Mouse (Mus musculus): ENCODE results near the gene Smg1. TPM values are rescaled to one million over a fixed set of nuclear protein-coding genes. Genes with fewer than 3 reads are reported as not detected.
"Not testable (repeated sequence)": the region's sequence is repeated elsewhere in the genome, so short reads cannot be mapped to it uniquely, and the experiment has no call there.

Gene Smg1
- polyA plus RNA-seq, 1 experiment from 2014 or later = 10.8 TPM

- Histone ChIP-seq H3K4me2 (ENCODE audit: low read depth, low read length) (no peak overlapping the region), H3K27ac (ENCODE audit: low read length) (no peak overlapping the region), H3K4me3 (ENCODE audit: low read length) (no peak overlapping the region), H3K4me1 (ENCODE audit: control insufficient read depth, insufficient read depth, low read length) (peaks cover 3% of the 10 kb centered on the region), H3K36me3 (ENCODE audit: control insufficient read depth, insufficient read depth, low read length) (peaks cover 18% of the 10 kb centered on the region), H3K27me3 (replicated peaks; ENCODE audit: control insufficient read depth, insufficient read depth, low read length) (no peaks in the 10 kb centered on the region), H3K9me3 (ENCODE audit: control insufficient read depth, low read length) (no peaks in the 10 kb centered on the region), H3K9ac (ENCODE audit: low read depth, low read length) (no peak overlapping the region)
- ATAC-seq = peak; percentile 65
- 78% methylated on average over 1 of the region's 1 CpGs for WGBS
These were observed 67.6 kb downstream of the Smg1 start for GRCm38 (mm10) chr7:118175821-118176355.

- H3K27ac ChIP-seq (ENCODE audit: low read length); H3K4me3 ChIP-seq (ENCODE audit: low read length); H3K27me3 ChIP-seq (replicated peaks; ENCODE audit: control insufficient read depth, insufficient read depth, low read length); H3K4me2 ChIP-seq (ENCODE audit: low read depth, low read length); H3K9ac ChIP-seq (ENCODE audit: low read depth, low read length); H3K9me3 ChIP-seq (ENCODE audit: control insufficient read depth, low read length); ATAC-seq; H3K4me1 ChIP-seq (ENCODE audit: control insufficient read depth, insufficient read depth, low read length): not testable (repeated sequence)
- 89% methylated on average over 2 of the region's 2 CpGs for WGBS
- peaks cover 14% of the 10 kb centered on the region; the same call in 1 of the 2 replicates for H3K36me3 ChIP-seq (ENCODE audit: control insufficient read depth, insufficient read depth, low read length)
These were observed 73.3 kb downstream of the Smg1 start for GRCm38 (mm10) chr7:118170125-118170524.

GRCm38 (mm10) chr7:118163006-118163405 lies 80.5 kb downstream of the Smg1 start:
- no peak for ATAC-seq

GRCm38 (mm10) chr7:118160121-118160520 lies 83.3 kb downstream of the Smg1 start:
- no peak overlapping the region for H3K4me2 ChIP-seq (ENCODE audit: low read depth, low read length)

More at GRCm38 (mm10) chr7:118163006-118163405, 80.5 kb downstream of the Smg1 start:
- H3K27me3 ChIP-seq (replicated peaks; ENCODE audit: control insufficient read depth, insufficient read depth, low read length) = no peaks in the 10 kb centered on the region
- H3K36me3 ChIP-seq (ENCODE audit: control insufficient read depth, insufficient read depth, low read length) = peaks cover 14% of the 10 kb centered on the region; the same call in 1 of the 2 replicates
- WGBS = 94% methylated on average over 8 of the region's 8 CpGs
- no peak overlapping the region for H3K27ac ChIP-seq (ENCODE audit: low read length)
- H3K9me3 ChIP-seq (ENCODE audit: control insufficient read depth, low read length) = no peaks in the 10 kb centered on the region
- no peak overlapping the region for H3K4me2 ChIP-seq (ENCODE audit: low read depth, low read length)
- no peaks in the 10 kb centered on the region for H3K4me1 ChIP-seq (ENCODE audit: control insufficient read depth, insufficient read depth, low read length)
- H3K9ac ChIP-seq (ENCODE audit: low read depth, low read length) = no peak overlapping the region
- H3K4me3 ChIP-seq (ENCODE audit: low read length) = no peak overlapping the region

GRCm38 (mm10) chr7:118156461-118156860 lies 87.0 kb downstream of the Smg1 start:
- WGBS = 92% methylated on average over 7 of the region's 7 CpGs
- no peak for ATAC-seq
- H3K36me3 ChIP-seq (ENCODE audit: control insufficient read depth, insufficient read depth, low read length) = peaks cover 21% of the 10 kb centered on the region

More at GRCm38 (mm10) chr7:118160121-118160520, 83.3 kb downstream of the Smg1 start:
- Histone ChIP-seq H3K27me3 (replicated peaks; ENCODE audit: control insufficient read depth, insufficient read depth, low read length) (no peaks in the 10 kb centered on the region), H3K9me3 (ENCODE audit: control insufficient read depth, low read length) (no peaks in the 10 kb centered on the region), H3K9ac (ENCODE audit: low read depth, low read length) (no peak overlapping the region), H3K27ac (ENCODE audit: low read length) (no peak overlapping the region), H3K4me1 (ENCODE audit: control insufficient read depth, insufficient read depth, low read length) (no peaks in the 10 kb centered on the region), H3K36me3 (ENCODE audit: control insufficient read depth, insufficient read depth, low read length) (peaks cover 11% of the 10 kb centered on the region), H3K4me3 (ENCODE audit: low read length) (no peak overlapping the region)
- no peak for ATAC-seq
- 91% methylated on average over 3 of the region's 3 CpGs for WGBS

GRCm38 (mm10) chr7:118154150-118154549 lies 89.3 kb downstream of the Smg1 start:
- 89% methylated on average over 6 of the region's 6 CpGs for WGBS
- peaks cover 18% of the 10 kb centered on the region for H3K36me3 ChIP-seq (ENCODE audit: control insufficient read depth, insufficient read depth, low read length)
- H3K27me3 ChIP-seq (replicated peaks; ENCODE audit: control insufficient read depth, insufficient read depth, low read length) = no peaks in the 10 kb centered on the region
- ATAC-seq = 0 out of 2 replicates have a peak, but pooled peaks have one; percentile 11
- peak overlapping the region; percentile 11; the same call in 1 of the 2 replicates for H3K27ac ChIP-seq (ENCODE audit: low read length)
- no peak overlapping the region for H3K4me2 ChIP-seq (ENCODE audit: low read depth, low read length)
- no peaks in the 10 kb centered on the region for H3K4me1 ChIP-seq (ENCODE audit: control insufficient read depth, insufficient read depth, low read length)
- no peak overlapping the region for H3K4me3 ChIP-seq (ENCODE audit: low read length)
- no peaks in the 10 kb centered on the region for H3K9me3 ChIP-seq (ENCODE audit: control insufficient read depth, low read length)
- H3K9ac ChIP-seq (ENCODE audit: low read depth, low read length) = no peak overlapping the region

More at GRCm38 (mm10) chr7:118156461-118156860, 87.0 kb downstream of the Smg1 start:
- H3K27me3 ChIP-seq (replicated peaks; ENCODE audit: control insufficient read depth, insufficient read depth, low read length) = no peaks in the 10 kb centered on the region
- no peak overlapping the region for H3K4me2 ChIP-seq (ENCODE audit: low read depth, low read length)
- H3K9me3 ChIP-seq (ENCODE audit: control insufficient read depth, low read length) = no peaks in the 10 kb centered on the region
- no peak overlapping the region for H3K4me3 ChIP-seq (ENCODE audit: low read length)
- no peak overlapping the region for H3K27ac ChIP-seq (ENCODE audit: low read length)
- H3K4me1 ChIP-seq (ENCODE audit: control insufficient read depth, insufficient read depth, low read length) = no peaks in the 10 kb centered on the region
- H3K9ac ChIP-seq (ENCODE audit: low read depth, low read length) = no peak overlapping the region

- 85% methylated on average over 3 of the region's 3 CpGs for WGBS
- no peak for ATAC-seq
- H3K36me3 ChIP-seq (ENCODE audit: control insufficient read depth, insufficient read depth, low read length) = peaks cover 24% of the 10 kb centered on the region
- H3K4me3 ChIP-seq (ENCODE audit: low read length) = no peak overlapping the region
- H3K4me1 ChIP-seq (ENCODE audit: control insufficient read depth, insufficient read depth, low read length) = no peaks in the 10 kb centered on the region
- no peaks in the 10 kb centered on the region for H3K9me3 ChIP-seq (ENCODE audit: control insufficient read depth, low read length)
- no peaks in the 10 kb centered on the region for H3K27me3 ChIP-seq (replicated peaks; ENCODE audit: control insufficient read depth, insufficient read depth, low read length)
- no peak overlapping the region for H3K4me2 ChIP-seq (ENCODE audit: low read depth, low read length)
- no peak overlapping the region for H3K27ac ChIP-seq (ENCODE audit: low read length)
- no peak overlapping the region for H3K9ac ChIP-seq (ENCODE audit: low read depth, low read length)
These were observed 99.9 kb downstream of the Smg1 start for GRCm38 (mm10) chr7:118143602-118144001.

GRCm38 (mm10) chr7:118143123-118143522 lies 100.3 kb downstream of the Smg1 start:
- 92% methylated on average over 4 of the region's 4 CpGs for WGBS
- no peak overlapping the region for H3K4me3 ChIP-seq (ENCODE audit: low read length)
- H3K27me3 ChIP-seq (replicated peaks; ENCODE audit: control insufficient read depth, insufficient read depth, low read length) = no peaks in the 10 kb centered on the region
- H3K9ac ChIP-seq (ENCODE audit: low read depth, low read length) = no peak overlapping the region
- H3K4me1 ChIP-seq (ENCODE audit: control insufficient read depth, insufficient read depth, low read length) = no peaks in the 10 kb centered on the region
- no peak for ATAC-seq
- no peak overlapping the region for H3K4me2 ChIP-seq (ENCODE audit: low read depth, low read length)
- H3K27ac ChIP-seq (ENCODE audit: low read length) = no peak overlapping the region
- peaks cover 20% of the 10 kb centered on the region for H3K36me3 ChIP-seq (ENCODE audit: control insufficient read depth, insufficient read depth, low read length)
- no peaks in the 10 kb centered on the region for H3K9me3 ChIP-seq (ENCODE audit: control insufficient read depth, low read length)

GRCm38 (mm10) chr7:118141271-118141670 lies 102.2 kb downstream of the Smg1 start:
- WGBS = 92% methylated on average over 7 of the region's 7 CpGs
- Histone ChIP-seq H3K27ac (ENCODE audit: low read length) (no peak overlapping the region), H3K9me3 (ENCODE audit: control insufficient read depth, low read length) (no peaks in the 10 kb centered on the region), H3K9ac (ENCODE audit: low read depth, low read length) (no peak overlapping the region), H3K4me2 (ENCODE audit: low read depth, low read length) (no peak overlapping the region), H3K4me1 (ENCODE audit: control insufficient read depth, insufficient read depth, low read length) (no peaks in the 10 kb centered on the region), H3K4me3 (ENCODE audit: low read length) (no peak overlapping the region), H3K36me3 (ENCODE audit: control insufficient read depth, insufficient read depth, low read length) (peaks cover 29% of the 10 kb centered on the region), H3K27me3 (replicated peaks; ENCODE audit: control insufficient read depth, insufficient read depth, low read length) (no peaks in the 10 kb centered on the region)
- no peak for ATAC-seq

GRCm38 (mm10) chr7:118135128-118135527 lies 108.3 kb downstream of the Smg1 start:
- Histone ChIP-seq H3K4me2 (ENCODE audit: low read depth, low read length) (no peak overlapping the region), H3K36me3 (ENCODE audit: control insufficient read depth, insufficient read depth, low read length) (peaks cover 17% of the 10 kb centered on the region), H3K9ac (ENCODE audit: low read depth, low read length) (no peak overlapping the region), H3K9me3 (ENCODE audit: control insufficient read depth, low read length) (no peaks in the 10 kb centered on the region), H3K27ac (ENCODE audit: low read length) (no peak overlapping the region), H3K27me3 (replicated peaks; ENCODE audit: control insufficient read depth, insufficient read depth, low read length) (no peaks in the 10 kb centered on the region), H3K4me3 (ENCODE audit: low read length) (no peak overlapping the region), H3K4me1 (ENCODE audit: control insufficient read depth, insufficient read depth, low read length) (no peaks in the 10 kb centered on the region)
- WGBS = 78% methylated on average over 11 of the region's 11 CpGs
- ATAC-seq = no peak

Data from intestine, embryonic 16.5 days (tissue).